Mouse (Mus musculus) v-Abl transformed pro-B cells (cell line): ENCODE results near the gene Gm572.

ENCODE experiments used
- in situ Hi-C, 2 experiments: fragments of 400-800 bp; cut with MboI; formaldehyde crosslinking; loops; one replicate each; pipeline ENCODE4 v1.15.1; 2025; ENCODE audit not compliant: unreplicated experiment in 2 of 2

Gm572 gene

GRCm38 (mm10) chr4:148660174-148660573 lies 17.1 kb downstream of the Gm572 start:
- in situ Hi-C loops: no loop called here

GRCm38 (mm10) chr4:148662168-148662965 lies 19.2 kb downstream of the Gm572 start:
- in situ Hi-C loops: no loop called here

- in situ Hi-C loops: no loop called here
These were observed 20.2 kb downstream of the Gm572 start for GRCm38 (mm10) chr4:148663326-148663725.

GRCm38 (mm10) chr4:148664021-148664420 lies 20.9 kb downstream of the Gm572 start:
- in situ Hi-C loops: no loop called here

- in situ Hi-C loops: no loop called here
These were observed 24.1 kb downstream of the Gm572 start for GRCm38 (mm10) chr4:148667006-148667755.

DNA sequence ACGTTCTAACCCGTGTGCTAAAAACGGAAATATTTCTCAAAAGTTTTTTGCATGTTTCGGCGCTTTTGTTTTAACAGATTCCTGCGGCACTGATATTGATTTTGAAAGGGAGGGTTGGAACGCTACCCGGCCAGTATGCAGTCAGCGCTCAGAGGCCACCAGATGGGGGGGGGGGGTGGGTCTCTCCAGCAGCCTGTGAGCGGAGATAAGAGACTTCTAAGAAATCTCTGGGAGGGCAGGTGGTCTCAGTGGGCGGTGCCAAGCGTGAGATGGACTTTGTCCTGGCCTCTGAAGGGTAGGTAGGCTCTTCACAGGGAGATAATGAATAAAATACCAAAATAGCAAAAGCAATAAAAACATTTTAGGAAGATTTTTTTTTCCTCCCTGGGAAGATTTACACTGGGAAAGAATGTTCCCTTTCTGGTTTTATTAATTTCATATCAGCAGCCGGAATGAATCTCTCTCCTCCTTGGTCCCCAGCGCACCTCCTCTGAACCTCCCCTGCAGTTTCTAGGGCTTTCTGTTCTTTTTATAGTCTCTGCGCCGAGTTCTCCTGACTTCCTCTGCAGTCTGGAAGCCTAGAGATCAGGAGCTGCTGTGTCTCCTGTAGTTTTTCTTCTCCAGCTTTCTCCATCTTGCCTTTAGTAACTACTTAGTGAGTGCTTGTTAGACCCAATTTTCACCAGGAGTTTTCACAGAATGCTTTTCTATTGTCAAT lies 28.3 kb downstream of the Gm572 start:
- in situ Hi-C loops: no loop called here

- in situ Hi-C loops: no loop called here
These were observed 31.9 kb downstream of the Gm572 start for GRCm38 (mm10) chr4:148675043-148675442.

- in situ Hi-C loops: no loop called here
These were observed 33.3 kb downstream of the Gm572 start for GRCm38 (mm10) chr4:148676188-148676960.

- in situ Hi-C loops: no loop called here
These were observed 34.0 kb downstream of the Gm572 start for GRCm38 (mm10) chr4:148676961-148677637.

DNA sequence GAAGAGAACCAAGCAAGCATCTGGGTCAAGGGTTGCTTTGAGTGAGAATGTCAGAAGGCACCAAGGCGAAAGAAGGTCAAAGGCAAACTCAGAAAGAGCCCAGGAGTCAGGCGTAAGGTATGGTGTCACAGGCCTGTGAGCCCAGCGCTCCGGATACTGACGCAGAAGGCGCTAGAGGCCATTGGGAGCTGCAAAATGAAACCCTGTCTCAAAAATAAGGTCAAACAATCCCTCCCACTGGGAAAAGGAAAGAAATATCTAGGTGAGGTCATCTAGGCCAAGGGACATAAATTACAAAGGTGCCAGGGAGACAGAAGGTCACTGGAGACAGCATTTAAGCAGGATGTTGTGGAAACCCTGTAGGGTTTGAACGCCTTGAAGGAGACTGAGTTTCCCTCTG lies 35.0 kb downstream of the Gm572 start:
- in situ Hi-C loops: no loop called here

- in situ Hi-C loops: loop anchor here in 1 of 2 experiments (5.0 to 10.0 kb wide), 2 partner anchors 224 to 397 kb away; no protein-coding TSS in a partner anchor
These were observed 37.5 kb downstream of the Gm572 start for GRCm38 (mm10) chr4:148680505-148681067.

DNA sequence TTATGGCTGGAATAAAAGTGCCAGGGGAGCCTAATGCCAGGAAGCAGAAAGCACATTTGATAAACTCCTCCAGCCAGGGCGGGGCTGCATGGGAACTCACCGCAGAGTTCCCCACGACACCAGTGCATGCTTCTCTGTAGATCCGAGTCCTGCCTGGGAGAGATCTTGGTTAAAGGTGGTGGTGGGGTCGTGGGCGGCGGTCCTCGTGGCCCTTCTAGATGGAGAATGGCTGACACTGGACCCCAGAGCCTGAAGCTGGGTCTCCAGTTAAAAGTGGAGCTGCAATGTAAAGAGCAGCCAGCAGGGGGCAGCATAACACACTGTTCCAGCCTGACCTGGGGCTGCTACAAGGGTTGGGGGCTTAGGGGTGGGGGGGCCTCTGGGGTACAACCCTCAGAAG lies 38.3 kb downstream of the Gm572 start:
- in situ Hi-C loops: loop anchor here in 1 of 2 experiments (5.0 to 10.0 kb wide), 2 partner anchors 223 to 396 kb away; no protein-coding TSS in a partner anchor

DNA sequence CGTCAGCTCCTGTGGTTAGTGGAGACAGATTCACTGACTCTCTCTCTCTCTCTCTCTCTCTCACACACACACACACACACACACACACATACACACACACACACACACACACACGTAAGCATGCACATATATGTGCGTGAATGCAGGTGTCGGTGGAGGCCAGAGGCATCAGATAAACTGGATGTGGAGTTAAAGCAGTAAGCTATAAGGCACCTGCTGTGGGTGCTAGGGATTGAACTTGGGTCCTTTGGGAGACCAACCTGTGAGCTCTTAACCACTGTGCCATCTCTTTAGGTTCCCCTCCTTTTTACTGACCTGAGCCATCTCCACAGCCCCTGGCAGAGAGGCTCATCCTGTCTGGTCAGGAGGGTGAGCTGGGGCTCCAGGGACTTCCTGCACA lies 39.8 kb downstream of the Gm572 start:
- in situ Hi-C loops: loop anchor here in 1 of 2 experiments (5.0 to 10.0 kb wide), 2 partner anchors 222 to 394 kb away; no protein-coding TSS in a partner anchor

DNA sequence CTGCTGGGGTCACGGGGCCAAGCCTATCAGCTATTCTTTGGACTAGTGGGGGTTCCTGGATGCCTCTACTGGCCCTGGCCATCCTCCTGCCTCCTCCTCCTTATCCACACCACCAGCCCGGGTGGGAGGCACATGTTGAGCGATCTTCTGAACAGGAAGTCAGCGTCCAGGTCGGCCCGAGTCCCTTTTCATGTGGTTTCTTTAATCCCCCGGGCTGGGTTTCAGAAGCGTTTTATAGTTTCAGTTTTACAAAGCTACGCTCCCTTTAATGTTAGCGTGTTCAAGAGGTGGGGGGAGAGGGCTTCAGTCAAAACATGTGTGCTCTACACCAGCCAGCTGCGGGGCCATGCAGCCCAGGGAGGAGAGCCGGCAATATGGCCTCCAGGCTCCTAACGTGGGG lies 40.4 kb downstream of the Gm572 start:
- in situ Hi-C loops: loop anchor here in 1 of 2 experiments (5.0 to 10.0 kb wide), 2 partner anchors 221 to 394 kb away; no protein-coding TSS in a partner anchor

DNA sequence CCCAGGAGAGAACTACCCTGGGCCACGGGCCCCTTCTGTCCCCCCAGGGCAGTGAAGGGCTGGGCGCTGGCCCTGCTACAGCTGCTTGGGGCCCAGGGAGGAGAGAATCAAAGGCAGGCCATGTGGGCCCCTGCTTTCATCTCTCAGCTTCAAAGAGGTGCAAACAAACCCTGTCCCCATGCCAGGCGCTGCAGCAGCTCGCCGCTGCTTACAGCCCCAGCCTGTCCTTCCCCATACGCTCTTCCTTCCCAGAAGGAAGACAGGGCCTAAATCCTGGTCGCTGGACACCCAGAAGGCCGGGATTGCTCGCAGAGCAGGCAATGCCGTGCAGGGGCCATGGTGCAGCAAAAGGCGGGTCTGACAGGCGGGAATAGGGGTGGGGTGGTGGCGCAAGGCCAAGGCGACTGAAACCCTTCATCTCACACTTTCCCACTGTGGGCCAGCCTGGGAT lies 43.4 kb downstream of the Gm572 start:
- in situ Hi-C loops: loop anchor here in 1 of 2 experiments (10.0 kb wide), 1 partner anchor 218 kb away; no protein-coding TSS in a partner anchor

GRCm38 (mm10) chr4:148688091-148688490 lies 45.0 kb downstream of the Gm572 start:
- in situ Hi-C loops: loop anchor here in 1 of 2 experiments (10.0 kb wide), 1 partner anchor 217 kb away; no protein-coding TSS in a partner anchor

GRCm38 (mm10) chr4:148691185-148691584 lies 48.1 kb downstream of the Gm572 start:
- in situ Hi-C loops: no loop called here

DNA sequence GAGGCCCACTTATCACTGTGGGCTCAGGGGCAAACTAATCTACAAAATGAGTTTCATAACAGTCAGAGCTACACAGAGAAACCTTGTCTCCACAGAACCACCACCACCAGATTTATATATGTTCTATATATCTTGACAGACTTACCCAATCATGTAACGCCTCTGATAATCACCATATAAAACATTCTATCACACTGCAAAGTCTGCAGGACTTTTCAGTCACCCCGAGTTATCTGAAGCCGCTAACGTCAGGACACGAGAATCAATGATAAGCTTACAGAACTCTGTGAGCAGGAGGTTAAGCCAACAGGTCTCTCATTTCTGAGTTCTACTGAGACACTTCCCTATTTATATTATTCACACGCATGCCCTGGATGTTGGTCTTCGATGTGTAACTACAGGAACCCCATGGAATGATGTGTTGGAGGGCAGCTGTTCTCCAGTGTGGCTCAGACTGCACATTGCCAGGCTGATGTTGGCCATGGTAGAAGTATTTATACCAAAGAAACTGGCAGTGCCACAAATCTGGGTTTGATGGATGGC lies 50.4 kb downstream of the Gm572 start:
- in situ Hi-C loops: no loop called here

DNA sequence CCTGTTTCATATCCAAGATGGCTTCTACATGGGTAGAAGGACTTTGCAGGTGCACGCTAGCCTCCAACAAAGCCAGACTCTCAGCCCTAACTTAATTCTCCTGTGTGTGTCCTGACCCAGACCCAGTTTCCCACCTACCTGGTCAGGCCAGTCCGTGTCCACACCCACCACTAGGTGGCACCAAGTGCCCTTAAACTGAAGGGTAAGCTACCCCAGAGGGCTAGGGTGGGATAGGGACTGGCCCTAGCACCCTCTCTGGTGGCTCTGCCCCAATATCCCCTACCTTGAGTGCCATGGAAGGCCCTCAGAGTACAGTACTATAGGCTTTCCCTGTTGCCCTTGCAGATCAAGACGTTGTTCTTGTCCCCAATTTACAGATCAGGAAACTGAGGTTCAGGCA lies 61.6 kb downstream of the Gm572 start:
- in situ Hi-C loops: no loop called here
